In the genomic region with DNA sequence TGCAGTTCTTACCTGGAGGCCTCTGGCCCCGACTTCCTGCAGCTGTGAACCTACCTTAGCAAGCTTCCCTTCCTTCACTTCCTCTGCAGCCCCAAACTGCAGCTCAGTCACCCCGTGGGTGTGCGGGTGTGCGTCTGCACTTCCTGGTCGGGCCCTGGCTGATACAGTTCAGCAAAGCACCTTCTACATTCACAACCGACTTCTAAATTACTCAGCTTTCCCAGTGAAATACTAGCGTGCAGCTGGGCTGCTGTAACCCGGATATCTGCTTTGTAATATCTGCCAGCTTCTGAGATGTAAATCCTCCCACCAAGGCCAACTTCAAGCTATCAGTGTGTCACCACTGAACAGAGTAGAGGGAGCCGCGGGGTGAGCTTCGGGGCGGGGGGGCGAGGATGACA, we compare ENCODE assay signal across 9 mouse cellular contexts. TPM values are rescaled to one million over a fixed set of nuclear protein-coding genes. Genes with fewer than 3 reads are reported as not detected.
DNase-seq lines count a peak whose midpoint lies in the region; ATAC-seq lines count a peak whose summit lies in the region.
"Had no signal": no experiment of that assay in that cellular context is flagged by ENCODE, and none has a peak within 500 bp of the region (broad histone marks: within the 10 kb centered on the region; RNA-seq: fewer than 3 reads in every experiment).

No protein-coding gene starts in this region.

- peak overlapping the region; percentile 13; the same call in 1 of the 2 replicates for H3K9ac ChIP-seq in hindbrain, embryonic 12.5 days
- no peak overlapping the region for H3K9ac ChIP-seq in midbrain, embryonic 12.5 days (replicated peaks)

- peaks cover 15% of the 10 kb centered on the region for H3K4me1 ChIP-seq in hindbrain, embryonic 12.5 days
- peaks cover 12% of the 10 kb centered on the region for H3K4me1 ChIP-seq in midbrain, embryonic 12.5 days

- 83% methylated on average over 13 of the region's 13 CpGs for WGBS in hindbrain, embryonic 12.5 days
- 86% methylated on average over 13 of the region's 13 CpGs for WGBS in midbrain, embryonic 12.5 days

- H3K4me2 ChIP-seq in hindbrain, embryonic 12.5 days (replicated peaks), result no peak overlapping the region
- H3K4me2 ChIP-seq in midbrain, embryonic 12.5 days (replicated peaks), result no peak overlapping the region

- H3K9me3 ChIP-seq in hindbrain, embryonic 12.5 days (replicated peaks), result no peaks in the 10 kb centered on the region
- H3K9me3 ChIP-seq in midbrain, embryonic 12.5 days, result no peaks in the 10 kb centered on the region

- peak overlapping the region; percentile 84 for H3K27ac ChIP-seq in hindbrain, embryonic 12.5 days
- peak overlapping the region; percentile 63 for H3K27ac ChIP-seq in midbrain, embryonic 12.5 days (replicated peaks)

- H3K36me3 ChIP-seq in hindbrain, embryonic 12.5 days, result peaks cover 42% of the 10 kb centered on the region
- peaks cover 48% of the 10 kb centered on the region for H3K36me3 ChIP-seq in midbrain, embryonic 12.5 days

- peak; percentile 20 for DNase-seq in kidney, adult 9 months
- DNase-seq in kidney, postnatal 14 days, result no peak
- DNase-seq in adrenal gland, postnatal 14 days, result peak; percentile 75
- peak; percentile 86 for DNase-seq in thymus, postnatal 25 days
- DNase-seq in frontal cortex, postnatal 14 days (ENCODE audit: low spot score in 2 of 2), result no peak
- no peak for DNase-seq in gastrocnemius, postnatal 25 days

- no peak for ATAC-seq in hindbrain, embryonic 12.5 days (ENCODE audit: low FRiP score)
- ATAC-seq in midbrain, embryonic 12.5 days (ENCODE audit: low FRiP score, low read depth), result no peak
- ATAC-seq: Patski had no signal

- no peaks in the 10 kb centered on the region for H3K27me3 ChIP-seq in hindbrain, embryonic 12.5 days
- no peaks in the 10 kb centered on the region for H3K27me3 ChIP-seq in midbrain, embryonic 12.5 days
- H3K27me3 ChIP-seq: Patski had no signal

- H3K4me3 ChIP-seq in hindbrain, embryonic 12.5 days, result no peak overlapping the region
- H3K4me3 ChIP-seq in midbrain, embryonic 12.5 days, result no peak overlapping the region

RNA-seq across cellular contexts. Expression of gene Wdr73, which starts 11.2 kb away (rescaled TPM):
- 21.0 and 24.9 TPM in 2 replicates for total RNA-seq in adrenal gland, postnatal 14 days (2021)
- polyA plus RNA-seq in hindbrain, embryonic 12.5 days (2016; fragmentation: Nextera tagmentation; extraction: Ambion mirVana), result 37.2 and 40.5 TPM in 2 replicates
- 43.3 and 44.7 TPM in 2 replicates for polyA plus RNA-seq in midbrain, embryonic 12.5 days (2016; fragmentation: Nextera tagmentation; extraction: Ambion mirVana)
- total RNA-seq in gastrocnemius, postnatal 25 days (2021), result 1 to 10 TPM; 3.1 to 4.2 TPM

RNA-seq across cellular contexts. Expression of gene Nmb, which starts 15.0 kb away (rescaled TPM):
- total RNA-seq in adrenal gland, postnatal 14 days (2021), result 3.6 and 5.9 TPM in 2 replicates
- 5.7 and 7.8 TPM in 2 replicates for polyA plus RNA-seq in hindbrain, embryonic 12.5 days (2016; fragmentation: Nextera tagmentation; extraction: Ambion mirVana)
- 5.7 and 6.2 TPM in 2 replicates for polyA plus RNA-seq in midbrain, embryonic 12.5 days (2016; fragmentation: Nextera tagmentation; extraction: Ambion mirVana)
- total RNA-seq in gastrocnemius, postnatal 25 days (2021), result 1 to 10 TPM; 2.2 to 2.7 TPM

RNA-seq across cellular contexts. Expression of gene Zscan2, which starts 29.1 kb away (rescaled TPM):
- total RNA-seq in adrenal gland, postnatal 14 days (2021), result 4.9 and 8.3 TPM in 2 replicates
- polyA plus RNA-seq in hindbrain, embryonic 12.5 days (2016; fragmentation: Nextera tagmentation; extraction: Ambion mirVana), result 4.6 and 5.9 TPM in 2 replicates
- 4.1 and 5.2 TPM in 2 replicates for polyA plus RNA-seq in midbrain, embryonic 12.5 days (2016; fragmentation: Nextera tagmentation; extraction: Ambion mirVana)
- 1 to 10 TPM; 1.5 to 1.6 TPM for total RNA-seq in gastrocnemius, postnatal 25 days (2021)

RNA-seq across cellular contexts. Expression of gene Sec11a, which starts 57.7 kb away (rescaled TPM):
- total RNA-seq in adrenal gland, postnatal 14 days (2021), result 105 and 124 TPM in 2 replicates
- polyA plus RNA-seq in hindbrain, embryonic 12.5 days (2016; fragmentation: Nextera tagmentation; extraction: Ambion mirVana), result 175 and 183 TPM in 2 replicates
- polyA plus RNA-seq in midbrain, embryonic 12.5 days (2016; fragmentation: Nextera tagmentation; extraction: Ambion mirVana), result 164 and 172 TPM in 2 replicates
- 10 to 100 TPM; 25.4 to 29.9 TPM for total RNA-seq in gastrocnemius, postnatal 25 days (2021)

Comparison
In these comparisons a context has a peak if more than half of its experiments do, and no peak if none do; other contexts are left out.
1. DNase-seq: peak in kidney, adult 9 months (single experiment), adrenal gland, postnatal 14 days (single experiment) and thymus, postnatal 25 days (single experiment); none in kidney, postnatal 14 days (single experiment), frontal cortex, postnatal 14 days (0 of 2) and gastrocnemius, postnatal 25 days (single experiment).